Mouse (Mus musculus) myocyte (in vitro differentiated cells): Measurements from ENCODE around the gene Adgra1. TPM values are rescaled to one million over a fixed set of nuclear protein-coding genes. Genes with fewer than 3 reads are reported as not detected.

Source experiments
- H3K27me3 ChIP-seq: one replicate; pipeline ENCODE4 v1.6.1; 2011; ENCODE audit not compliant: control insufficient read depth, insufficient read depth, insufficient read length
- H3K36me3 ChIP-seq: one replicate; pipeline ENCODE4 v1.6.1; 2011; ENCODE audit not compliant: control insufficient read depth, insufficient read depth
- H3K4me2 ChIP-seq: one replicate; pipeline ENCODE4 v1.6.1; 2011; ENCODE audit warnings: low read depth, control low read depth
- H3K4me3 ChIP-seq: one replicate; pipeline ENCODE4 v1.5.1; 2011; ENCODE audit warnings: mild to moderate bottlenecking, control low read depth, moderate library complexity
- H3K79me2 ChIP-seq: one replicate; pipeline ENCODE4 v1.6.1; 2011; ENCODE audit not compliant: control insufficient read depth, insufficient read depth
- H3ac ChIP-seq: one replicate; pipeline ENCODE4 v1.6.1; 2011; ENCODE audit not compliant: control insufficient read depth, insufficient read length
- CEBPB ChIP-seq: IDR thresholded peaks from 2 replicates; pipeline ENCODE4 v1.6.1; 2011; ENCODE audit warnings: mild to moderate bottlenecking, moderate library complexity; ENCODE audit not compliant: poor library complexity, insufficient read depth, severe bottlenecking
- E2F4 ChIP-seq: IDR thresholded peaks from one replicate; pipeline ENCODE4 v1.6.1; 2011; ENCODE audit warnings: mild to moderate bottlenecking, control low read depth, moderate library complexity; ENCODE audit not compliant: insufficient read depth
- MAX ChIP-seq: IDR thresholded peaks from one replicate; pipeline ENCODE4 v1.6.1; 2011; ENCODE audit warnings: low read depth, mild to moderate bottlenecking, control low read depth
- MYOD1 ChIP-seq, 3 experiments: IDR thresholded peaks; one replicate each; pipeline ENCODE4 v1.6.1; 2011; ENCODE audit warnings: control low read depth in 2 of 3, low read depth in 2 of 3, mild to moderate bottlenecking in 2 of 3, moderate library complexity in 1 of 3; ENCODE audit not compliant: insufficient read length in 2 of 3, control insufficient read depth in 1 of 3
- MYOG ChIP-seq, 3 experiments: IDR thresholded peaks; one replicate each; pipeline ENCODE4 v1.6.1; 2011; ENCODE audit warnings: control low read depth in 2 of 3, low read depth in 2 of 3, mild to moderate bottlenecking in 2 of 3; ENCODE audit not compliant: insufficient read length in 2 of 3, control insufficient read depth in 1 of 3, insufficient read depth in 1 of 3
- POLR2A ChIP-seq: IDR thresholded peaks from one replicate; pipeline ENCODE4 v1.6.1; 2011; ENCODE audit warnings: low read depth, mild to moderate bottlenecking, control low read depth, moderate library complexity; ENCODE audit not compliant: insufficient read length
- POLR2AphosphoS2 ChIP-seq: IDR thresholded peaks from one replicate; pipeline ENCODE4 v1.6.1; 2011; ENCODE audit warnings: low read depth, control low read depth; ENCODE audit not compliant: insufficient read length
- REST ChIP-seq: IDR thresholded peaks from one replicate; pipeline ENCODE4 v1.6.1; 2011; ENCODE audit warnings: mild to moderate bottlenecking, control low read depth, moderate library complexity; ENCODE audit not compliant: insufficient read depth, insufficient read length
- SRF ChIP-seq: IDR thresholded peaks from one replicate; pipeline ENCODE4 v1.6.1; 2011; ENCODE audit warnings: low read depth; ENCODE audit not compliant: control insufficient read depth, insufficient read length
- TCF12 ChIP-seq: IDR thresholded peaks from one replicate; pipeline ENCODE4 v1.6.1; 2011; ENCODE audit warnings: mild to moderate bottlenecking, control low read depth; ENCODE audit not compliant: poor library complexity, insufficient read depth, severe bottlenecking
- TCF3 ChIP-seq: IDR thresholded peaks from one replicate; pipeline ENCODE4 v1.6.1; 2011; ENCODE audit warnings: low read depth, control low read depth; ENCODE audit not compliant: insufficient read length
- USF1 ChIP-seq: IDR thresholded peaks from one replicate; pipeline ENCODE4 v1.6.1; 2011; ENCODE audit warnings: low read depth, mild to moderate bottlenecking, control low read depth, moderate library complexity
- polyA plus RNA-seq: library from polyadenylated mRNA; unstranded; fragments of >200 nt; fragmentation: generic; extraction: Trizol; gene quantifications from one replicate; pipeline ENCODE4 v1.2.1, GENCODE M21; 2012; ENCODE audit warnings: missing spikeins

Adgra1 gene
- polyA plus RNA-seq, 1 experiment: 0.14 TPM

- Histone ChIP-seq H3ac (no peak overlapping the region), H3K4me3 (no peak overlapping the region), H3K27me3 (peaks cover 24% of the 10 kb centered on the region), H3K36me3 (no peaks in the 10 kb centered on the region), H3K79me2 (no peaks in the 10 kb centered on the region), H3K4me2 (no peak overlapping the region)
- no peak for TF ChIP-seq SRF
- no peak for TF ChIP-seq TCF12
- no peak for TF ChIP-seq E2F4
- no peak for TF ChIP-seq USF1
- no peak for TF ChIP-seq REST
- no peak for TF ChIP-seq POLR2A
- TF ChIP-seq CEBPB: no peak
- TF ChIP-seq TCF3: no peak
- no peak for TF ChIP-seq MYOG (IDR thresholded peaks at IDR 0.05; ENCODE audit: control insufficient read depth in 1 of 3, insufficient read depth in 1 of 3, insufficient read length in 2 of 3, low read depth in 2 of 3)
- TF ChIP-seq MAX: no peak
- TF ChIP-seq MYOD1 (IDR thresholded peaks at IDR 0.05; ENCODE audit: control insufficient read depth in 1 of 3, insufficient read length in 2 of 3, low read depth in 2 of 3): no peak
- TF ChIP-seq POLR2AphosphoS2: no peak
Measured at GRCm38 (mm10) chr7:139795004-139795605, 38.9 kb upstream of the Adgra1 start.

DNA sequence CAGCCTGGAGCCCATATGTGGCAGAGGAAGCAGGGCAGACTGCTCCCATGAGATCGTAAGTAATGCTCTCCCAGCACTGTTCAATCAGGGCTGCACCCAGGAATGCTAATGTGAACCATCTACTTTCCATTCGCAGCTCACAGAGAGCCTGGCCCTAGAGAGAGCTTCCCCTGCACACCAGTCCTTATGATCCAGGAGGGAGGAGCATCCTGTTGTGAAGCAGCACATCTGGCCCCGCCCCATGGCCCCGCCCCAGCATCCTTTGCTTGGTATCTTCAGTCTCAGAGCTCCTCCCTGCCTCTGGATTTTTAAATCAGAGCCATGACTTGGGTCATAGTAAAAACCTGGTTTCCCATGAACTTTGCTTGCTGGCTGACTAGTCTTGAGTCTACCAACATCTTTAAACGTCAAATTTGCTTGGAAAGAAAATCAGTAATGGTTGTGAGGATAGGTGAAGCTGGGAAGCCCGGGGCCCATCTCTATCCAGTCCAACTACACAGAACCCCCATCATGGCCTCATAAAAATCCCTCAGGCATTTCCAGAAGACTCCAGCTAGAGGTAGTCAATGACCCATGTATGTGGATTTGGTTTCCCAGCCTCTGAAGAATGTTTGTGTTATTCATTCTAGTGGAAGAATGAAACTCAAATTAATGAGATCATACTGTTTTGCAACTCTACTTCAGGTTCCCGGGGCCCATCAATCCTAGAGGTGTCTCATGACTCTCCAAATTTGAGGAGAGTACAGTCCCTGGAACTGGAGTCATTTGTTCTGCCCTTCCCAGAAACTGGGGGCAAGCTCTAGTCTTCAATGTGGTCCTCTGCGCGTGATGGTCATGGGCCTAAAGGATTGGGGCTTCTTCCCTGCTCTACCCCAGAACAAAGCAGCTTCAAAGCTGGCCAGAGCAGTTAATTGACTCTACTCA is 36.5 kb upstream of the Adgra1 start:
- Histone ChIP-seq H3ac (no peak overlapping the region), H3K4me2 (no peak overlapping the region), H3K27me3 (peaks cover 31% of the 10 kb centered on the region), H3K36me3 (no peaks in the 10 kb centered on the region), H3K79me2 (no peaks in the 10 kb centered on the region), H3K4me3 (no peak overlapping the region)
- TF ChIP-seq E2F4 (no peak), POLR2A (no peak), MAX (no peak), MYOG (IDR thresholded peaks at IDR 0.05; ENCODE audit: control insufficient read depth in 1 of 3, insufficient read depth in 1 of 3, insufficient read length in 2 of 3, low read depth in 2 of 3) (no peak), MYOD1 (IDR thresholded peaks at IDR 0.05; ENCODE audit: control insufficient read depth in 1 of 3, insufficient read length in 2 of 3, low read depth in 2 of 3) (no peak), TCF12 (no peak), USF1 (no peak), POLR2AphosphoS2 (no peak), REST (no peak), CEBPB (no peak), SRF (no peak), TCF3 (no peak)

DNA sequence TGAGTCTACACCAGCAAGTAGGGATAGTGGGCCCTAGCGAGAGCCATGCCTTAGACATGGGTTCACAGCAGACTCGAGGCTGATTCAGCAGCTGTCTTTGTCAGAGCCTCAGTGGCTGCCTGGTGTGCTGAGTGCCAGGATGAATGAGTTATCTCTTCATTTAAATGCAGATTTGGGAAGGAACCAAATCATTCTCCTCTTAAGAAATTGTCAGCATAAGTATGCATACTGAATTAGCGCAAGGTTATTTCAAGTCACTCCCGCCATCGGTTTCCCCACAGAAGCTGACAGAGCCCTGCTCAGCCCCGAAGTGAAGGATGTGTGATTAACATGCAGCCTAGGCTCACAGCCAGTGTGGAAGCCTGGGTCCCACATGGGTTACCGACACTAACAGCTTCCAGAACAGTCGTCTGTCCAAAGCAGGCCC is 27.8 kb upstream of the Adgra1 start:
- Histone ChIP-seq H3ac (no peak overlapping the region), H3K79me2 (no peaks in the 10 kb centered on the region), H3K27me3 (peaks cover 19% of the 10 kb centered on the region), H3K4me2 (no peak overlapping the region), H3K36me3 (no peaks in the 10 kb centered on the region), H3K4me3 (no peak overlapping the region)
- TF ChIP-seq POLR2A: no peak
- no peak for TF ChIP-seq USF1
- TF ChIP-seq MYOG (IDR thresholded peaks at IDR 0.05; ENCODE audit: control insufficient read depth in 1 of 3, insufficient read depth in 1 of 3, insufficient read length in 2 of 3, low read depth in 2 of 3): no peak
- no peak for TF ChIP-seq TCF3
- TF ChIP-seq MAX: no peak
- TF ChIP-seq TCF12: no peak
- TF ChIP-seq MYOD1 (IDR thresholded peaks at IDR 0.05; ENCODE audit: control insufficient read depth in 1 of 3, insufficient read length in 2 of 3, low read depth in 2 of 3): no peak
- no peak for TF ChIP-seq SRF
- no peak for TF ChIP-seq POLR2AphosphoS2
- no peak for TF ChIP-seq E2F4
- no peak for TF ChIP-seq REST
- TF ChIP-seq CEBPB: no peak

- Histone ChIP-seq H3K36me3 (no peaks in the 10 kb centered on the region), H3K4me3 (no peak overlapping the region), H3K4me2 (no peak overlapping the region), H3K27me3 (peaks cover 19% of the 10 kb centered on the region), H3K79me2 (no peaks in the 10 kb centered on the region), H3ac (no peak overlapping the region)
- no peak for TF ChIP-seq POLR2A
- no peak for TF ChIP-seq MYOG (IDR thresholded peaks at IDR 0.05; ENCODE audit: control insufficient read depth in 1 of 3, insufficient read depth in 1 of 3, insufficient read length in 2 of 3, low read depth in 2 of 3)
- no peak for TF ChIP-seq E2F4
- TF ChIP-seq TCF12: no peak
- TF ChIP-seq CEBPB: no peak
- no peak for TF ChIP-seq REST
- TF ChIP-seq SRF: no peak
- TF ChIP-seq MYOD1 (IDR thresholded peaks at IDR 0.05; ENCODE audit: control insufficient read depth in 1 of 3, insufficient read length in 2 of 3, low read depth in 2 of 3): no peak
Measured at GRCm38 (mm10) chr7:139810036-139810435, 23.9 kb upstream of the Adgra1 start.
